Mouse (Mus musculus) ovary, postnatal 36 days (tissue): ENCODE measurements around the gene Tex12.

ENCODE experiments used
- DNase-seq: peaks from one replicate; pipeline ENCODE4 v3.0.0; 2022; ENCODE audit warnings: low spot score, mixed read lengths

Gene Tex12

DNA sequence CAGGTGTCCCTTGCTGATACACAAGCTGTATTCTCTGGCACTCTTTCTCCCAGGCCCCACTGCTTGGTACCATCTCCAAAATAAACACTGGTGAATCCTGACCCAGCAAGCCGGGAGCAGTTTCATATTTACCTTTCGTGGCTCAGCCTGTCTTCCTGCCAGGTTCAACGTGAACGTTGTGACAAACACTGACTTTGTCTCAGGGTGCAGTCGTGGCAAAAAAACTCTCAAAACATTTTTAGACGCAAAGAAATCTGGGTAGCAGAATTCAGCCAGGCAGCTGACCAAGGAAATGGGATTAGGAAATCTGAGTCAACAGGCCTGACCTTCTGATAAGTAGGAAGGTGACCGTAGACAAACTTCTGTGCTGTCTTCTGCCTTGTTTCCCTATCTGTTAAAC lies 53.6 kb downstream of the Tex12 start:
- DNase-seq = no peak
